Mouse (Mus musculus): ENCODE results near the gene Cdca7l.

DNA sequence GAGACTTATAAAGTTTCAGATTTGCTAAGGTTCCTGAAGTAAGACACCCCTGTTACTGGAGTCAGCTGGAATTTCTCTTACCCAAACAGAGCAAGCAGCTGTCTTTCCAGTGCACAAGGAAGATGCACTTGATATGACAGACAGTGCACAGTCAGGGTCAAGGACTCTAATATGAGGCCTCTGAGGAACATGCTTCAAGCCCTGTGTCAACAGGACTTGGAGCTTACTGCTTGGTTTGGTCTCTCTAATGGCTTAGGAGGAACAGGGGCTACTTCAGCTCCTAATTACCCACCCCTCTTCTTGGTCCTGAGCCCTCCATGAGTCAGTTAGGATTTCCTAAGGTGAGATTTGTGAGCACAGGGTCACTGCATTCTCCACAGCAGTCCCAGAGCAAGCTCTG is 43.2 kb upstream of the Cdca7l start:
- TF ChIP-seq CTCF (IDR thresholded peaks at IDR 0.05; ENCODE audit: control insufficient read depth, insufficient read depth, insufficient read length) = no peak
- TF ChIP-seq USF1 (IDR thresholded peaks at IDR 0.05; ENCODE audit: low read depth) = no peak
- no peak for TF ChIP-seq MYOG (IDR thresholded peaks at IDR 0.05; ENCODE audit: control insufficient read depth, extremely low read depth, insufficient read length)
- TF ChIP-seq MYOD1 (IDR thresholded peaks at IDR 0.05; ENCODE audit: control insufficient read depth, insufficient read length, low read depth) = no peak

All from C2C12 (cell line).